Mouse (Mus musculus): Measurements from ENCODE around the gene Dgki.

The Dgki gene

GRCm38 (mm10) chr6:36998942-36999341 is 301.0 kb downstream of the Dgki start:
- DNase-seq, result no peak

- DNase-seq, result no peak
These were observed 305.7 kb downstream of the Dgki start for GRCm38 (mm10) chr6:36994329-36994728.

GRCm38 (mm10) chr6:36990186-36990585 is 309.8 kb downstream of the Dgki start:
- DNase-seq, result no peak

- no peak for DNase-seq
These were observed 311.2 kb downstream of the Dgki start for GRCm38 (mm10) chr6:36988800-36989199.

- no peak for DNase-seq
These were observed 318.3 kb downstream of the Dgki start for GRCm38 (mm10) chr6:36981646-36982045.

- no peak for DNase-seq
These were observed 319.5 kb downstream of the Dgki start for GRCm38 (mm10) chr6:36980475-36980874.

DNA sequence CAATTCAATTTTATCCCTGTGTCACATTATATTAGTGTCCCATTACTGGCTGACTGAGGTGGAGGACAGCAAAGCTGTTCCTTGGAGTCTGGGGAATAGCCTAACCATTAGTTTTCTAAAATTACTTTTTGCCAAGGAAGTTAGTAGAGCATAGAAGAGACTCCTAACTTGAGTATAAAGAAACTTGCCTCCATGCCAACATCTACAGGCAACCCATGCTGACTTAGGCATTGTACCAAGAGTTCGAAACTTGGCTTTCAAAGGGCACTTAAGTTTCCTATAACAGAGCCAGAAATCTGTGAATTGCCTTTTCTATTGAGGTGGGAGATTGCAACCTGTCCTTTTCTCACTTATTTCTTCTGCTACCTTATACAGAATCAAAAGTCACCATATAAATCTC is 321.8 kb downstream of the Dgki start:
- DNase-seq, result no peak

GRCm38 (mm10) chr6:36973096-36973495 is 326.9 kb downstream of the Dgki start:
- DNase-seq, result no peak

GRCm38 (mm10) chr6:36972494-36972893 is 327.5 kb downstream of the Dgki start:
- DNase-seq, result no peak

GRCm38 (mm10) chr6:36969249-36969885 is 330.6 kb downstream of the Dgki start:
- no peak for DNase-seq

GRCm38 (mm10) chr6:36960658-36961057 is 339.3 kb downstream of the Dgki start:
- DNase-seq, result no peak

DNA sequence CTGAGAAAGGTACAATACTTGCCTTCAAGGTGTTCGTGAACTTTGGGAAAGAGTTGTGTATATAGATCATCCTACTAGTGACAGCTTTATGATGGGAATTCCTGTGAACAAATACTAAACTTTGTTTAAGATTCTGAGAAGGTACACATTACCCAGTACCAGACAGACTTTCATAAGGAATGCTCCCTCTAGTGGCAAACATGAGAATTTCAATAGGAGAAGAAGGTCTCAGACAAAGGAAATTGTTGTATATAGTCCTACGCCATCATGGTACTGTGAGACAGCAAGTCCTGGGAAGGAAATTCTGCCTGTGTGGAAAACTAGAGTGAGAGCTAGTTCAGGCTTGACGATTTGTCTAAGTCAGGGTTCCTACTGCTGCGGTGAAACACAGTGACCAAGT is 344.7 kb downstream of the Dgki start:
- DNase-seq, result no peak

- no peak for DNase-seq
These were observed 349.3 kb downstream of the Dgki start for GRCm38 (mm10) chr6:36950648-36951047.

DNA sequence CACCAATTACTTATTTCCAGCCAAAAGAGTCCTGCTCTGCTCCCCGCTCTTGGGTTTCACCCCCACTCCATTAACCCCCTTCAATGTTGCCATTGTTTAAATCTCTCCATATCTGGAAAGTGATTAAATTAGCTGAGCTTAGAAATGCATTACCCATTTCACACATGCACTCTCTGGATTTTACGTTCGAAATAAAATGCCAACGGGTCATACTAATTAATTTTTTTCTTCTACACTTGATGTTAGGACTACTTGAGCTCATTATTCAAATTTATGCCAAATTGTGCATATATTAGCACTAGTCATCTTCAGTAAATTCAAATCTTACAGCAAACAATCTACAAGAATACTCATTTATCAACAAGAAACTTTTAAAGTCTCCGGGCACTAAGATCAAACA is 352.1 kb downstream of the Dgki start:
- DNase-seq, result no peak

GRCm38 (mm10) chr6:36937527-36937926 is 362.5 kb downstream of the Dgki start:
- DNase-seq, result no peak

GRCm38 (mm10) chr6:36936816-36937215 is 363.2 kb downstream of the Dgki start:
- DNase-seq, result no peak

- no peak for DNase-seq
These were observed 368.5 kb downstream of the Dgki start for GRCm38 (mm10) chr6:36931473-36931872.

DNA sequence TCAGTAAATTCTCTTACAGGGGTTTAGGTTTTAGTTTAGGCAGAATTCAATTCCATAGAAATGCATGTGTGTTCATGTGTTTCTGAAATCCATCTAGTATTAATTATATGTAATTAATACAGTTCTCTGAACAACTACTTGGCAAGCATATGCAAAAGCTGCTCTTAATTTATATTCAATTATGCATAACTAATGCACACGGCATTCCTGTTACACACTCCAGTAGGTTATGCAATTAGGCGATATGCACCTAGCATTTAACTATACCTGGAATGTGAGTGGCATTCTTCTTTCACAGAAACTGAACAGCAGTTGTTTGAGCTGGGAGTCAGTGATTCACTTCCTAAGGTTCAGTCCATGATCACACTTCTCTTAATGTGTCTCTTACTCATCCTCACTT is 370.2 kb downstream of the Dgki start:
- DNase-seq, result no peak

DNA sequence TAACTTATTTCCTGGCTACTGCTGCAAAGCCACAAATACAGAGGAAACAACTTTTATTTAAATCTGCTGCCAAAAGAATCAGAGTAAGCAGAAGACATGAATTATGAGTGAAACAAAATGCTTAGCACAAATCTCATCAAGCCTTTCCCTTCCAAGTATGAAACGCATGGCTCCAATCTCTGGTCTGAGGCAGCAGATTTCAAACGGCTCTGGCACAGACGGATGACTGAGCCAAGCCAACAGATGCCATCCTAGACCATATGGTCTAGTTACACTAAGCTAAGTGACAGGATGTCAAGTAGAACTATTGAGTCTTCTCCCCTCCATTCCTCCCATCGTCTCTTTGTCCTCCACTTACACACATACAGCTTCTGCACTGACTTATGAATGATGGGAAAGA is 373.5 kb downstream of the Dgki start:
- no peak for DNase-seq

- no peak for DNase-seq
These were observed 378.0 kb downstream of the Dgki start for GRCm38 (mm10) chr6:36922006-36922405.

- DNase-seq, result no peak
These were observed 388.4 kb downstream of the Dgki start for GRCm38 (mm10) chr6:36911586-36911985.

GRCm38 (mm10) chr6:36907191-36907590 is 392.8 kb downstream of the Dgki start:
- no peak for DNase-seq

GRCm38 (mm10) chr6:36905965-36906364 is 394.0 kb downstream of the Dgki start:
- no peak for DNase-seq

DNA sequence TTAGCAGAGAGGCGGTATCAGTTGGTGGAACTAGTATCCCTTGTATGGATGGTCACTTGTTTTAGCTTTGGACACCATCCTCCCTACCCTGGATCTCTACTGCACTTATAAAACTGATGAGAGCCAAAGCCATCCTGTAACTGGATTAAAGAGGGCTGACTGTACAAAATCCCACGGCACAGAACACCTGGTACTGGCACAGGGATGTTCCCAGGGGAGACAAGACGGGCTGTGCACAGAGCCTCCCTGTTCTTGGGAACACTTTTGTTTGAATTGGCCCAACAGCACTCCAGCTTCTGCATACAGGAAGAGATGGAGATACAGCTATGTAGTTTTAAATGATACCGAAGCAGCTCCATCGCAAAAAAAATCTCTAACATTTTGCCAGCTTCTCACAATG is 395.1 kb downstream of the Dgki start:
- no peak for DNase-seq

DNA sequence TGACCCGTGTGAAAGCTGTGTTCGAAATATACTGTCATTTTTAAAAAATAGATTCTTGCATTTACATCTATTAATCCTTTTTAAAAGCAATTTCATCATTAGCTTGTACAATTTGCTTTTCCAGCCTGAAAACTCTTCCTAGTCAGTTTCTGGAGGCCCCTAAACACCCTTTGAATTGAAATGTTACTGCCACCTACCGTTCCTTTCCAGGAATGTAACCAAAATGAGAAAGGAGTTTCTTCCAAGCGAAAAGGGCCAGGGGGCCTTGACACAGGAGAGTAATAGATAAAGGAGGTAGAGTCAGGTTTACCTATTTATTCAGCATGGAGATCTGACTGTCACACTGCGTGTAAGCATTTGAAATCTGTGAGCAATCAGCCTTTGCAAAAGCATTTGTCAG is 396.2 kb downstream of the Dgki start:
- DNase-seq, result peak in 1 of 2 experiments; percentile 44
